Mouse (Mus musculus): ENCODE data around the gene Srxn1.

- TF ChIP-seq POLR2A (IDR thresholded peaks at IDR 0.05; ENCODE audit: insufficient read depth, low read depth, low read length) (no peak), EP300 (IDR thresholded peaks at IDR 0.05; ENCODE audit: insufficient read depth, low read depth, low read length) (no peak)
Observed at GRCm38 (mm10) chr2:152153361-152153760, 48.0 kb downstream of the Srxn1 start.

Data from heart, adult 2 months (tissue).